ENCODE assay signal across 8 mouse cellular contexts in the genomic region with DNA sequence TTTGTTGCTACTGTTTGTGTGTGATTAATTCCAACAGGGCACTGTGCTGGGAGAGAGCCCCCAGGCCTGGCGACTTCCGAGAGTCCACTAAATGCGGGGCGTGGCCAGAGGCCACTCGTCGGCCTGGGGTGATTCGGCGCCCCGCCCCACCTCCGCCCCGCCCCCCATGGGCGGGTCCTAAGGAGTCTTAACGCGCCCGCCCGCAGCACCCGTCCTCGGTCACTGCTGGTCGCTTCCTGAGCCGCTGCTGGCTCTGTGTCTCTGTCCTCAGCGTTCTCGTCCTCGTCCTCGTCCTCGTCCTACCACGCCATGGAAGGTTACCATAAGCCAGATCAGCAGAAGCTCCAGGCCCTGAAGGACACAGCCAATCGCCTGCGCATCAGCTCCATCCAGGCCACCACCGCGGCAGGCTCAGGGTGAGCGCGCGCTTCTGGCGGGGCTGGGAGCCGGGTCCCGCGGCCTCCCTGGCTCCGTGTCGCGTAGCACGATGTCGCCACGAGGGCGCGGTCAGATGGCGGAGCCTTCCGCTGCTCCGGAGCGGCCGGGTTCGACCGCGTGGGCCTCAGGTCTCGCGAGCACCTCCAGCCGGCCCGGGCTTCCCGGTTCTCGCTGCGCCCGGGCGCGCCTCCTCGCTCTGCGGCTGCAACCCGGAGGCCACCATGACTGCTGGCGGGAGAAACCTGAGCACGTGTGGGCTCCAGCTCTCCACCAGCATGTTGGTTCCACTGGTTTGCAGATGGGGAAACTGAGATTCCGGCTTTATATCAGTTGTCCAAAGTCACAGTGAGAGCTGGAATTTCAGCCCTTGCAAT. TPM values are rescaled to one million over a fixed set of nuclear protein-coding genes. Genes with fewer than 3 reads are reported as not detected.
A peak's percentile ranks its signal among the peaks of the same experiment; 100 is the strongest.
DNase-seq lines count a peak whose midpoint lies in the region; ATAC-seq and TF ChIP-seq lines count a peak whose summit lies in the region.

No protein-coding gene starts in this region.

- H3K27me3 ChIP-seq in forebrain, embryonic 16.5 days (replicated peaks; ENCODE audit: control insufficient read depth, insufficient read depth, low read length), result no peaks in the 10 kb centered on the region
- no peaks in the 10 kb centered on the region for H3K27me3 ChIP-seq in lung, embryonic 15.5 days

- H3K4me1 ChIP-seq in ES-E14 (ENCODE audit: control insufficient read depth in 2 of 2, insufficient read depth in 2 of 2, low read length in 2 of 2, poor library complexity in 1 of 2), result peaks cover 12 to 15% of the 10 kb centered on the region in 2 experiments
- peaks cover 33% of the 10 kb centered on the region for H3K4me1 ChIP-seq in forebrain, embryonic 16.5 days (replicated peaks; ENCODE audit: control insufficient read depth, insufficient read depth, low read length)
- peaks cover 34% of the 10 kb centered on the region for H3K4me1 ChIP-seq in lung, embryonic 15.5 days

- peak overlapping the region; percentile 82 for H3K4me2 ChIP-seq in forebrain, embryonic 16.5 days (ENCODE audit: low read length)
- peak overlapping the region; percentile 90 for H3K4me2 ChIP-seq in lung, embryonic 15.5 days

- ATAC-seq in forebrain, embryonic 16.5 days, result peak; percentile 91
- ATAC-seq in lung, embryonic 15.5 days (ENCODE audit: borderline replicate concordance, extremely low read depth, low FRiP score, low TSS enrichment), result peak; percentile 94

- DNase-seq in ES-E14 (ENCODE audit: low read depth, low spot score), result peak; percentile 87
- peak; percentile 93 for DNase-seq in cerebellum, adult 11-12 months
- DNase-seq in heart, postnatal 4 days, result peak; percentile 98
- peak; percentile 86 to 89 for DNase-seq in layer of hippocampus, adult 8-10 months (ENCODE audit: low spot score in 2 of 2)
- peak; percentile 91 for DNase-seq in ovary, adult 18-20 months (ENCODE audit: low spot score)
- DNase-seq in thymus, postnatal 0 days (ENCODE audit: low spot score), result peak; percentile 90

- peak overlapping the region; percentile 95 for H3K9ac ChIP-seq in ES-E14 (ENCODE audit: insufficient read depth, low read depth, low read length, poor library complexity, severe bottlenecking)
- H3K9ac ChIP-seq in forebrain, embryonic 16.5 days (replicated peaks; ENCODE audit: low read depth, low read length), result peak overlapping the region; percentile 95
- peak overlapping the region; percentile 78 for H3K9ac ChIP-seq in lung, embryonic 15.5 days

- in situ Hi-C loops in ES-E14 (cut with MboI; ENCODE audit: low sequenced_read_pairs in 2 of 2, unreplicated experiment in 2 of 2), result no loop called here

- peak overlapping the region; percentile 78; the same call in 1 of the 2 replicates for H3K27ac ChIP-seq in ES-E14 (ENCODE audit: insufficient read depth, low read depth, low read length, poor library complexity, severe bottlenecking)
- peak overlapping the region; percentile 93 for H3K27ac ChIP-seq in forebrain, embryonic 16.5 days (ENCODE audit: low read length)
- H3K27ac ChIP-seq in lung, embryonic 15.5 days, result peak overlapping the region; percentile 94

- WGBS in forebrain, embryonic 16.5 days, result under 1% methylated on average over 69 of the region's 69 CpGs
- WGBS in lung, embryonic 15.5 days, result under 1% methylated on average over 69 of the region's 69 CpGs

- no peaks in the 10 kb centered on the region for H3K9me3 ChIP-seq in ES-E14 (ENCODE audit: control insufficient read depth, insufficient read depth, low read depth, low read length)
- no peaks in the 10 kb centered on the region for H3K9me3 ChIP-seq in forebrain, embryonic 16.5 days (ENCODE audit: control insufficient read depth, low read length)
- no peaks in the 10 kb centered on the region for H3K9me3 ChIP-seq in lung, embryonic 15.5 days

- H3K36me3 ChIP-seq in ES-E14 (ENCODE audit: control insufficient read depth, insufficient read depth, low read length, poor library complexity, severe bottlenecking), result peaks cover 13% of the 10 kb centered on the region
- no peaks in the 10 kb centered on the region for H3K36me3 ChIP-seq in forebrain, embryonic 16.5 days (ENCODE audit: control insufficient read depth, insufficient read depth)
- no peaks in the 10 kb centered on the region for H3K36me3 ChIP-seq in lung, embryonic 15.5 days

- H3K4me3 ChIP-seq in ES-E14 (ENCODE audit: insufficient read depth in 1 of 2, low read depth in 1 of 2, low read length in 2 of 2, poor library complexity in 1 of 2, severe bottlenecking in 1 of 2), result peak overlapping the region; percentile 81 to 96
- peak overlapping the region; percentile 89 for H3K4me3 ChIP-seq in forebrain, embryonic 16.5 days (replicated peaks; ENCODE audit: low read length)
- H3K4me3 ChIP-seq in lung, embryonic 15.5 days, result peak overlapping the region; percentile 79

TF ChIP-seq in ES-E14, 5 proteins besides CTCF, POLR2A, EP300 and RAD21:
- TF ChIP-seq CHD2 (IDR thresholded peaks at IDR 0.05; ENCODE audit: low read depth, low read length), result peak; percentile 80
- TF ChIP-seq HCFC1 (IDR thresholded peaks at IDR 0.05; ENCODE audit: borderline replicate concordance, insufficient read depth, low read length), result no peak
TF ChIP-seq in ES-E14: peak in this region for 1.

RNA-seq across cellular contexts. Expression of a gene that starts 1.0 kb away (rescaled TPM):
- total RNA-seq in ES-E14 (2012; rRNA removed), result 740 and 1,077 TPM in 2 replicates
- 334 and 346 TPM in 2 replicates for polyA plus RNA-seq in forebrain, embryonic 16.5 days (2015; fragmentation: Nextera tagmentation; extraction: Ambion mirVana)
- total RNA-seq in heart, postnatal 4 days (2021), result 10 to 100 TPM; 67.9 to 69.2 TPM
- total RNA-seq in layer of hippocampus, adult 8-10 months (2022), result 100 to 1,000 TPM; 171 to 205 (median 194) TPM
- 281 and 289 TPM in 2 replicates for polyA plus RNA-seq in lung, embryonic 15.5 days (2015; fragmentation: Nextera tagmentation; extraction: Ambion mirVana)
- 246 and 255 TPM in 2 replicates for polyA plus RNA-seq in thymus, postnatal 0 days (2015; fragmentation: Nextera tagmentation; extraction: Ambion mirVana)

RNA-seq across cellular contexts. Expression of a gene that starts 57.9 kb away (rescaled TPM):
- 0.32 and 0.36 TPM in 2 replicates for total RNA-seq in ES-E14 (2012; rRNA removed)
- polyA plus RNA-seq in forebrain, embryonic 16.5 days (2015; fragmentation: Nextera tagmentation; extraction: Ambion mirVana), result 6.2 and 9.5 TPM in 2 replicates
- 10 to 100 TPM in 1 of 2 experiments, 1 to 10 TPM in 1; 9.6 to 12.5 TPM for total RNA-seq in heart, postnatal 4 days (2021)
- total RNA-seq in layer of hippocampus, adult 8-10 months (2022), result 10 to 100 TPM; 42.2 to 55.3 (median 50.8) TPM
- 7.1 and 8.9 TPM in 2 replicates for polyA plus RNA-seq in lung, embryonic 15.5 days (2015; fragmentation: Nextera tagmentation; extraction: Ambion mirVana)
- 1.1 and 1.9 TPM in 2 replicates for polyA plus RNA-seq in thymus, postnatal 0 days (2015; fragmentation: Nextera tagmentation; extraction: Ambion mirVana)

Comparison
In these comparisons a context has a peak if more than half of its experiments do, and no peak if none do; other contexts are left out.
1. Peak in every context shown above with its lines: DNase-seq, ATAC-seq, H3K4me3 ChIP-seq and H3K27ac ChIP-seq.